Mouse (Mus musculus) inflammation-experienced regulatory T-cells, adult 6 months (primary cell): ENCODE results near the gene Cxcl16. TPM values are rescaled to one million over a fixed set of nuclear protein-coding genes. Genes with fewer than 3 reads are reported as not detected.
"Not testable (repeated sequence)": the region's sequence is repeated elsewhere in the genome, so short reads cannot be mapped to it uniquely, and the experiment has no call there.

ENCODE experiments used
- ATAC-seq: one replicate; pipeline ENCODE4 v1.8.0; 2017
- polyA plus RNA-seq, 3 experiments: library from polyadenylated mRNA; unstranded; fragments of 100-300 nt; shearing (Covaris generic); gene quantifications; one replicate each; pipeline ENCODE4 v1.2.1; 2017

Gene Cxcl16
- under 1 TPM; 0.62 to 0.85 (median 0.72) TPM for polyA plus RNA-seq

DNA sequence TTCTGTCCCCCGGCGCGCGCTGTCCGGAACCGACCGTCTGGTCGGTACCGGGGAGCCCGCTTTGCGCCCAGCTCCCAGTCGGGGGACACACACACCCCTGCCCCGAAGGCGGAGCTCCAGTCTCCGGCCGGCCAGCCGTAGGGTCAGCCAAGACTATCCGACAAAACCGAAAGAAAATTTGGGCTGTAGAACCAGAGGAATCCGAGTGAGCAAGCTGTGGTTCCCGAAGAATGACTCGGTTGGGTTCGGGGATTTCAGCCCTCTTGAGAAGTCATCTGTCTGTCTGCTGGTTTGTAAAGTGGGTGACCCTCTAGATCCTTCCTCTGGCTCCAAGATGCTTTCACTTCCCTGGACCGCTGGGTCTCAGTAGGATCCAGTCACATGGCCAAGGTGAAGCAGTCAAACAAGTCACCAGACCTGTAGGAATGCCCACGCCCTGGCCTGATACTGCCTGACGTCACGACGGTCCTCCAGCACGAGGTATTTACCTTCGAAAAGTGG, at the start of gene Cxcl16:
Gene Cxcl16 (minus strand): TSS at position 384 of the 501 bp plus-strand sequence.
- ATAC-seq: no peak

DNA sequence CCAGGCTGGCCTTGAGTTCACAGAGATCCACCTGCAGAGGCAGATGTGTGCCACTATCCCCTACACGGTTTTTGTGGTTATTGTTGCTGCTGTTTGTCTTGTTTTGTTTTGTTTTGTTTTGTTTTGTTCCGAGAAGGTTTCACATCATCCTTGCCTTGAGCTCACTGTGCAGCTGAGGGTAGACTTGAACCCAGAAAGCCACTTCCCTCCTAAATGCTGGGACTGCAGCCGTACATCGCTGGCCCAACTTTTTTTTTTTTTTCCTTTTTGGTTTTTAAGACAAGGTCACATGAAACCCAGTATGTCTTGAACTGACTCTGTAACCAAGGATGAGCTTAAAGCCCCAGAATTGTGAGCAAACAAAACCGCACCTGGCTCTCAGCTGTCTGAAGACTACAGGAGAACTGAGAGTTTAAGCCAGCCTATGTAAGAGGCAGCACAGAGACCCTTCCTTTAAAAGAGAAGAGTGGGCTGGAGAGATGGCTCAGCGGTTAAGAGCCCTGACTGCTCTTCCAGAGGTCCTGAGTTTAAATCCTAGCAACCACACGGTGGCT, 47.3 kb upstream of the Cxcl16 start:
- ATAC-seq: no peak

DNA sequence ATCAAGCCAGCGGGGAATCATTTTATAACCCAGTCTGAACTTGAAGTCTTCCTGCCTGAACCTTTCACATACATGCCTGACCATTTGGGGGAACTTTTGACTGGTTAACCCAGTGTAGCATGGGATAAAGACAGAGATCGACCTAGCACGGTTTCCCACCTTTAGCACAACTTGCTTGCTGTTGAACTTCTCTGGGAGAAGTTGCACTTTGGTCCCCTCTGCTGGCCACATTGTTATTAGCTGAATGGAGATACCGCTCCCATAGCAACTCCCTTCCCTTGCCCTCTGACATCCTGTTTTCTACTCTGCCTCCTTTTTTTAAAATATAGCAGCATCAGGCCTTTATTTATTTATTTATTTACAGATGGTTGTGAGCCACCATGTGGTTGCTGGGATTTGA, 46.6 kb upstream of the Cxcl16 start:
- peak; percentile 56 for ATAC-seq

DNA sequence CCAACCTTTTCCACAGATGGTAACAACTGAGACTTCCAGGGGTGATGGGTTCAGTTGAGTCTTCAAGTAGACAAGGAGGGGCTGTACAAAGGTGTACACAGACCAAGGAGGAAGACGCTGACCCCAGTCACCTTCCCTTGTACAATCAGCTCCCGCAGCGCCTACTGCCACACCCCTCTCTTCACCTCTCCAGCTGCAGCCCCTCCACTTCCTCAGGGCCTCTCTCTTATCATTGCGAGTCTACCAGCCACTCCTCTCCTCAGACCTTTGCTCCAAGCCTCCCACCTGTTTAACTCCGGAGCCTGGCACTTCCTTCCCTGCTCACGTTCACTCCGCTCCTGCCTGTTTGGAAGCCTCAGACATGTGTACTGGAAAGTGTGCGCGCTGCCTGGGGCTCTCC, 45.2 kb upstream of the Cxcl16 start, which contains the start of gene Tm4sf5:
Gene Tm4sf5 (plus strand): TSS at position 275 of the 400 bp plus-strand sequence.
- no peak for ATAC-seq

DNA sequence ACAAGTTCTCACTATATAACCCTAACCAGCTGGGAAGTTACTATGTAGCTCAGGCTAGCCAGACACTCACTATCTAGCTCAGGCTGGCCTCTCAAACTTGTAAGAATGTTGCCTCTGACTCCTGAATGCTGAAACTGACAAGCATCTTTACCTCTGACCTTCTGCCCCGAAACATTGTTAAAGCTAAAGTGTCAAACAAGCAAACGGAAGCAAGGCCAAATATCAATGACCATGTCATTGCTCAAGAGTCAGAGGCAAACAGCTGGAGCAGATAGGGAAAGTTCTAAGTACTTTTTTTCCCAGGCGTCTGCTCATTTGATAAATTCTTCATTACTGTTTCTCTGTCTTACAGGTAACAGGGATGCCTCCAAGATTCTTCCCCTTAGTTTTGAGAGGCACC, 42.2 kb upstream of the Cxcl16 start:
- ATAC-seq: no peak

DNA sequence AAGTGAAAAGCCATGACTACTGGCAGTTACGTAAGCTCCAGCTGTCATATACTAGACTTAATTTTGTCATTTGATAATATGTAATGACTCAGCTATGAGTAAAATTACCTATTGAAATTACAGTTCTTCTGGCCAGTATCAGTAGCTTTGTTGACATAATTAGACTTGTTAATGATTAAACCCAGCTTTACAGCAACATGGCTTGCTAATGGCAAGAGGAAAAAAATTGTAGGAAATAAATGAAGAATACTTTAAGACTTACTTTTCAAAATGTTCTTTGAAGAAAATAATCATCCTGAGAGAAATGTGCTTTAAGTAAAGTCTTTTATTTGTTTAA, 40.7 kb upstream of the Cxcl16 start:
- ATAC-seq: no peak

DNA sequence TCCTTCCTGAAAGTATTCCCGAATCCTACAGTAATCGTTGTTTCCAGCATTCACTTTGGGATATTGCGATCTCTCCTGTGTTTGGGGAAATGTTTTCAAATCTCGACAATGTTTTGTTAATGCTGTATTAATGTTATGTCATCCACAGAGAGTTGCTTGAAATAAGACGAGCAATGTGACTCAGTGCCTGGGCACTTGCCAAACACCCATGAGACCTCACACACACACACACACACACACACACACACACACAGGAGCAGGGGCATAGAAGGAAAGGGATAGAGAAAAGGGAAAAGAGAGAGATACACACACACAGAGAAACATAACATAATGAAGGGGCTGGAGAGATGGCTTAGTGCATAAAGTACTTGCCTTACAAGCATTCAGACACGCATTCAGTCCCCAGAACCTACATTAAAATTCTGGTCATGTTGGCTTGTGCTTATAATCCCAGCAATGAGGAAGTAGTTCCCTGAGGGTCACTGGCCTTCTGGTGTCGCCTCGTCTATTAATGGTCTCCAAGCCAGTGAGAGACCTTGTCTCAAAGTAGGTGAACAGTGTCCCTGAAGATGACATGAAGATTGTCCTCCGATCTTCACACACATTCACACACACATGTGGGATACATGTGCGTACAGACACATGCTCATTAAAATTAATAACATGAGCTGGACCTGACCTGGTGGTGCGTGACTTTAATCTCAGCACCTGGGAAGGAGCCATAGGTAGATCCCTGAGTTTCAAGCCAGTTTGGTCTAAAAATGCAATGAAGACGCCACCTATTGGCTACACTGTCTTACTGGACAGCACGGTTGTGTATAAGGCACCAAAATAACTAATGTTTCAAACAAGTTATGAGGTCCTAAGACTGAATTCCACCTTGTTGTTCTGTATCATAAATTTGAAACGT, 40.0 kb upstream of the Cxcl16 start:
- ATAC-seq: no peak

DNA sequence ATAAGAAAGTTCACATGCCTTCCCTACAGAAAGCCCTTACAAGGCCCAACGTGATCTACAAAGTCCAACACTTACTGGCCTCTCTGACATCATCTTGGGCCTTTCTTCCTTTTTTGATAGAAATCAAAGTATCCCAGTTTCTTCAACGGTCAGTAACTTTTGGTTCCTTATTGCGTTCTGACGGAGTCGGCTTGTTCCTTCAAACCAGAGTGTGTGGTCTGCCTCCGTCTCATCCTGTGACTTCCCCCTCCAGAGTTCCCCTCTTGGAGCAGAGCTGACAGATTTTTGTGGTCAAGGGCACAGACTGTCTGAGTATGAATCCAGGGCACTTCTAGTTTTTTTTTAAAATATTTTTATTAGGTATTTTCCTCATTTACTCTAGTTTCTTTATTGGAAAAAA, 29.9 kb upstream of the Cxcl16 start:
- no peak for ATAC-seq

DNA sequence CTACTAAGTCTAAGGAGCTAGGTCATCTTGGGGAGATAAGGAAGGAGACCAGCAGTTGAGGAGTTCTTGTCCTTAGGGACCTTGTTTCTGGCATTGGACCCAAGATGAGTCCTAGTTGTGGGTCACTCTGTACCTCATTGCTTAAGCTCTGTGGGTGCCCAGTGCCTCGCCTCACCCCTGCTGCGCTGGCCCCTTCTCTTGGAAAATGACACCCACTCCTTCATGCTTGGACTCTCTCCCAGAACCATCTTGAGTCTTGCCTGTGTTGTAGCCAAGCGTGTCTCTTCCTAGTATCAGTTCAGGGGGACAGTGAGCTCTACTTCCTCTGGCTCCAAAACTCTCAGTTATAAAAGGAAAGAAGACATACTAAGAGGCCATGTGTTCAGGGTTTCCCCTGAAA, 29.4 kb upstream of the Cxcl16 start:
- ATAC-seq: no peak

DNA sequence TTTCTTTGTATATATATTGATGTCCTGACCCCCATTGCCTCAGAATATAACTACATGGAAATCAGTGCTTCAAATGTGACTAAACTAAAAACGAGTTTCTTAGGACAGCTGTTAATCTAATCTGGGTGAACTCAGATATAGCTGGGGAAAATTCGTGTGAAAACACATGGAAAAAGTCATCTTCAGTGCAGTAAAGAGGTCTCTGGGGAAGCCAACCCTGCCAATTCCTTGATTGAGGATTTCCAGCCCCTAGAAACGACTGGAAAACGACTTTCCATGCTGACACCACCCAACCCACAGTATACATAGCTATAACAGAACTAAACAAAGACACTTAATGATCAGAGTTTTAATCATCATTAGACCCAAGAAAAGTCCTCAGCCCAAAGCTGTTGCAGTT, 28.0 kb upstream of the Cxcl16 start:
- ATAC-seq: no peak

DNA sequence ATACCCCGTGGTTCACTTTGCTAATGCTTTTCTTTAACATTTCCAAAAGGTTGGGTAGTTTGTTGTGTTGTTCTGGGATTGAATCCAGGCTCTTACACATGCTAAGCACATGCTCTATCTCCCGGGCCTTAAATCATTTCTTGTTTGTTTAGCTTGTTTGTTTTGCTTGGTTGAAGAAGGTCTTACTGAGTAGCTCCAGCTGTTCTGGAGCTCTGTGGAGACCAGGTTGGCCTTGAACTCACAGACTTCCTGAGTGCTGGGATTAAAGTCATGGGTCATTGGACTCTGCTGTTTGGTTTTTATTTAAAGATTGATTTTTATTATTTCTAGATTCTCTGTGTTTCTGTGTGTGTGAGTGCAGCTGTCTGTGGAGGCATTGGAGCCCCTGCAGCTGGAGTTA, 25.7 kb upstream of the Cxcl16 start:
- ATAC-seq: no peak

DNA sequence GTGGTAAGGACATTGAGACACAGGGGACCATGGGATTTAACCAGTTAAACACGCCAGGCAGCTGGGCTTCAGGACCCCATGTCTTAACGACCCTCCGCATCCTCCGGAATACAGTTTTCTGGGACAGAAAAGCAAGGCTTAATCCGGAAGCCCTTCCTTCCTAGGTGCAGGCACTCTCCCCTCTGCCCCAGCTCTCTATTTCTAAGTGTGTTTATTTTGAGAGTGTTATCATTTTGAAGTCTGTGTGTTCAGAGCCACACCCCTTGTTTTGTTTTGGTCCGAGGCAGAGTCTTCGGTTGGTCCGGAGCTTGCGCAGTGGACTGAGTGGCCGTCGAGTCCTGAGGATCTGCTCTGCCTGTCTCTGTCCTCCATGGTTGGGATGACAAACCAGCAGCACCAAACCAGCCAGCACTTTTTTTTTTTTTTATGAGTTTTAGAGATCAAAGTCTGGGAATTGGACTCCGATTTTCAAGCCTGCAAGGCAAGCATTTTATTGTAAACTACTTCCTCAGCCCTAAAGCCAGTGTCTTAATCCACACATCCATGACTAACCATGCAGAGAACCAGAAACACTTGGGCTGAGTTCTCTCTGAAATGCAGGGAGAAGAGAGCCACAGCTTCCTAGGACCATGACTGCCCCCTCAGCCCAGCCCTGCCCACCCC, 15.2 kb upstream of the Cxcl16 start:
- no peak for ATAC-seq

DNA sequence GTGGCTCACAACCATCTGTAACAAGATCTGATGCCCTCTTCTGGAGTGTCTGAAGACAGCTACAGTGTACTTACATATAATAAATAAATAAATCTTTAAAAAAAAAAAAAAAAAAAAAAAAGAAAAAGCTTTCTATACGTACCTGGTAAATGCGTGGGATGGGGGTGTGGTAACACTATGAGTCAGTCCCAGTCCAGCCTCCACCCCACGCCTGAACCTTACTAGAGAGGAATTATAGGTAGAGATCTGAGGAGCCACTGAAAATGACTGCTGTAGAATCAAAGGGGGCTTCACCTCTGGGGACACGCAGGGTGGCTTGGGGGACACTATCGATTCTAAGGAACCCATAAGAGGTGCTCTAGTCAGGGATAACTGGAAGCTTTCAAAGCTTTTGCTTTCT, 13.5 kb upstream of the Cxcl16 start:
- not testable (repeated sequence) for ATAC-seq

DNA sequence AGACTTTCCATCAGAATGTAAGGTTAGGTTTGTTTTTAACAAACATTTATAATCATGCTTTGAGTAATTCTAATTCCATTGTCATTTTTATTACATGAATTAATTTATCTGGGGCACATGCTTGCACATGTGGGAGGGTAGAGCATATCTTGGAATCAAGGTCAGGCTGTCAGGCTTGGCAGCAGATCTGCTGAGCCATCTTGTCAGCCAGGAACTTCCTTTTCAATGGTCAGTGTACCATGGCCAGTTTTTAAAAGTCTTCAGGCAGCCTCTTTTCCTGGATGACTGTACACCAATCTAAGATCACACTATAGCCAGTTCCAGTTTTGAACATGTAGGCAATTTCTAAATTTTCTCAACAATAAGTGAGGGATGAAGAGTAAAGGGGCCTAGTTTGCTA, 12.9 kb upstream of the Cxcl16 start:
- no peak for ATAC-seq

DNA sequence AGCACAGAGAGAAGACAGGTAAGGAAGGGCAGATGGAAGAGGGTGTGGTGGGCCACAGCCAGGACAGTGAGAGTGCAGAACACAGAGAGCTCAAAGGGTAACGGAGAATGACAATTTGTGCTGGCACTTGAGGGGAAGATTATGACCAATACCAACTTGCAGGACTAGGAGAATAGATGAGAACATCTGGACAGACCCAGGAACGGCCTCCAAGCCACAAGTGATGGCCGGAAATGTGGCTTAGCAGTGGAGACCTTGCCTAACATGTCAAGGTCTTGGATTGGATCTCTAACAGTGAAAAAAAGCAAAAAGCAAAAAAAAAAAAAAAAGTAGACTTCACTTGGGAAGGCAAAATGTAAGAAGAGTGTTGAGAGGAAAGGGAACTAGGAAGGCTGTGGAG, 10.0 kb upstream of the Cxcl16 start:
- no peak for ATAC-seq

DNA sequence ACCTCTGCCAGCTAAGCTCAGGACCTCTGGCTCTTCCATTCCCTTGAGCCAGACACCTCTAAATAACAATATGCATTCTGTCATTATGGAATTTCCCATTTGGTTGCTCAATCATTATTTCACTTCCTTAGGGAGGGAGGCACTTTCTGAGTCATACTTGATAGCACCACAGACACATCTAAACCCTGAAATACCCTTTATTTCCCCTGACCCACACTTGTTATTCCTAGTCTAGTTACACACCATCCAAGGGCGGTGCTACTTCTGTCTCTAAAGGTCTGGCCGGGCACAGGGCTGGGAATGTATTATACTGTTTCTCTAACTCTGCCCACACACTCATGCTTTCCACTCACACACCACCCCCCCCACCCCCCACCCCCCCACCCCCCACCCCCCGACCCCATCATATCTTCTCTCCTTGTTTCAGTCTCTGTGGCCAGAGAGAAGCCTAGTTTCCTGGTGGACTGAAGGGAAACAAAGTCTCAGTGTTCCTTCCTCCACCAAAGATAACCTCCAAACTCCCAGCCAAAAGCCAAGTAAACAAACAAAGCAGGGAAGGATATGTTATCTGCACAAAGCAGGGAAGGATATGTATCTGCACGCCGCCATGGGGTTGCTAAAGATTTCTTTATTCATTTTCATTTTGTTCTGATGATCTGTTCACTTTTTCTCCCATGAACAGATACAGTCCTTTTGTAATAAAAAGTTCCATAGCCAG, 8.3 kb upstream of the Cxcl16 start:
- no peak for ATAC-seq

DNA sequence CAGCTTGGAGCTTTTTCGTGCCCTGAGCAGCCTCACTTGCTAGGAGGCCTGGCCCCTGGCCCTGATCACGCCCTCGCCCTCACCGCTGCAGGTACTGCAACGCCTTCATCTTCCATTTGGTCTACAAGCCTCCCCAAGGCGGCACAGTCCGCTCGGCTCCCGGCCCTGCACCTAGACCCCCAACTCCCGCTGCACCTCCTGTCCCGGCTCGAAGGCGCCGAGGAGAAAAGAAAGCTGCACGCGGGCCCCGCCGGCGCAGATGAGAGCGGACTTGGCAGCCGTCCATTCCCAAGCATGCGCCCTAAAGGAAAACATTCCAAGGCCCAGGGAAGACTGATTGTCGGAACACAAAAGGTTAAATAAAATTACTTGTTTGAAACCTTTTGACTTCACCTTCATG, 6.0 kb upstream of the Cxcl16 start:
- no peak for ATAC-seq

DNA sequence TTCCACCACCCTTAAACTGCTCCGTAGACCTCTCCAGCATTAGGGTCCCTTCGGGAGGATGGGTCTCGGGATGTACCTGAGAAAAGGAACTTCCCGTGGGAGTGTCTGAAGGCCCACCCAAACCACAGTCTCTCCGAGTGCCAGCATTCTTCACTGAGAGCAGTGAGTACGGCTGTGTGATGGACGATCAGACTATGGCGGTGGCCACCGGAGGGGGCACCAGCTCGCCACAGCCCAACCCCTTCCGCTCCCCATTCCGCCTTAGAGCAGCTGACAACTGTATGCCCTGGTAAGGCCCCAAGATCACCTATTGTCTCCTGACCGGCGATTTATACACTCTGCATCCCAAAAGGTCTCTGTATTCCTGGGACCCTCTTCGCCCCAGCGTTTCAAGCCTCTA, 5.4 kb upstream of the Cxcl16 start:
- ATAC-seq: no peak

DNA sequence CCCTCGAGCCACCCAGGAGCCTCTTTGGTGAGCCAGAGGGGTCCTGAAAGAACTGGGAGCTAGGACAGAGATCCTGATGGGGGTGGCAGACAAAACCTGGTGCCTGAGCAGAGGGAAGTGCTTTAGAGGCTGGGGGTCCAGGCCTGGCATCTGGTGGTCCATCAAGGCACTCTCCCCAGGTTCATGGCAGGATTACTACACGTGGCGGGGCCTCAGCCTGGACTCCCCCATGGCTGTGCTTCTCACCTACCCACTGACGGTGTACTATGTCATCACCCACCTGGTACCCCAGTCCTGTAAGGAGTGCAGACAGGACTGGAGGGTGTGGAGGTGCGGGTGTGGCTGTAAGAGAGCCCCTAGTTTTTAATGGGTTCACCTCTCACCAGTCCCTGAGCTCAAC, 4.2 kb upstream of the Cxcl16 start:
- no peak for ATAC-seq

DNA sequence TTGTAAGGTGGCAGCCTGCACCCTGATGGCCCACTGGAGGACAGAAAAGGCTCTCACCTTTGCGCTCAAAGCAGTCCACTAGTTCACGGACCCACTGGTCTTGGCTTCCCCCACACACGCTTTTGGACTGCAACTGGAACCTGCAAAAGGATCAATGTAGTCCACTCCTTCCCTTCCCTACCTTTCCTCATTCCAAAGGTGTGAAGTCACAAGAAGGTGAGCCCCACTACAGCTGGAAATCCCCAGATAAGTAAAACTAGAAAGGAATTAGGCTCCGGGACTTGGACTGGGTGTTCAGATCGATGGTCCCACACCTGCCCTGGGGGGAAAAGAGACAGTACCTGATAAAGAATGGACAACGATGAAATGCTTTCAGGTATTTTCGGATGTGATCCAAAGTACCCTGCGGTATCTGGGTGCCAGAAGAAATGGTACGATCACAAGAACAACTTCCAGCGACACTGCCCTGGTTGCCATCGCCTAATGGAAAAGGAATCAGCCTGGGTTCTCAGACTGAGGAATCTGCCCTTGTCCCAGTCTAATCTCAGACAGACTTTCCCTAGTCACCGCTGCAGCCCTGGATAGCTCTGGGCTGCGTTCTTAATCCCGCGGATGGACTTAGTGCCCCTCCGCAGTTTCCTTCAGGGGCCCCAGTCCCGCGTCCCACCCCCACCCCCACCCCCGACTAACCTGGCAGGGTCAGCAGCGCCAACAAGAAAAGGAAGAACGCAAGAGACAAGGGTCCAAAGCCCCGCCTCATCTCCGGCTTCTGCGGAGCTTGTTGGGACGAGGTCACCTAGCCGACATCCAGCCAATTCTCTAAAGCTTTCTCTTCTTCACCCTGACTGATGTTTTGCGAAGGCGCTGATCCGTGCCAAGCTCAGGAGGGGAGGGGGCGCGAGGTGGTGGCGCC, 840 bp downstream of the Cxcl16 start, which contains the start of gene Zmynd15:
Gene Zmynd15 (plus strand): TSS at position 746 of the 913 bp plus-strand sequence.
- ATAC-seq: no peak

DNA sequence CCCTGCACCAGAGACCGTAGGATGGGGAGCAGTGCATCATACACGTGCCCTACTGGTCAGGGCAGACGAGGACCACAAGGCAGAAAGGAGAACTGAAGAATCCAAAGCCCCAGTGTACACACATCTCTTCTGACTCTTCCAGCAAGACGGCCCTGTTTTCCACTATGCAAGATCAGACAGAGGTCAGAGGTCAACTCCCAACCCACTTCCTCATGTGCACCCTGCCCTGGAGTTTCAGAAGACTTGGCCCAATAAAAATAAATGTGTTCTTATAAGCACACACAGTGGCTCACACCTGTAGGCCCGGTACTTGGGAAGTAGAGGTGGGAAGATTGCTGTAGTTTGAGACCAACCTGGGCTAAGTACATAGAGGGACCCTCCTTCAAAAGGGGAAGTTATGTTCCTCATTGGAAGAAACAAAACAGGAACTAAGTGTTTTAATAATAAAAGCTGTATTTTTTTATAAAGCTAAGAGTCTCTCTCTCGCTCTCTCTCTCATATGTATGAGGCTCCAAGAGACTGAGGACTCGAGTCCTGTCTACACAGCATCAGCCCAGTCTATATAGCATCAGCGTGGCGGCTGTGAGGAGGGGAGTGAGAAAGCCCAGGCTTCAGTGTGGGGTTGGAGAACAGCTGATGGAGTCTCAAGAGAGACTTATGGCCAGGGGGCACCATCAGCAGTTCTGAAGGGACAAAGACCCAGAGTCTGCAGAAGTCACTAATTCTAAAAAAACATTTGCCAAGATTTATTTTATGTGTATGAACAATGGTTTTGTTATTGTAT, 6.3 kb downstream of the Cxcl16 start:
- ATAC-seq: no peak
